Mouse (Mus musculus): ENCODE measurements at regions not wholly inside any gene's neighbourhood (a gene's known extent, or its start where the extent isn't known, plus 50 kb on each side); places are given as distances from the start of the nearest gene placed in this dataset.

DNA sequence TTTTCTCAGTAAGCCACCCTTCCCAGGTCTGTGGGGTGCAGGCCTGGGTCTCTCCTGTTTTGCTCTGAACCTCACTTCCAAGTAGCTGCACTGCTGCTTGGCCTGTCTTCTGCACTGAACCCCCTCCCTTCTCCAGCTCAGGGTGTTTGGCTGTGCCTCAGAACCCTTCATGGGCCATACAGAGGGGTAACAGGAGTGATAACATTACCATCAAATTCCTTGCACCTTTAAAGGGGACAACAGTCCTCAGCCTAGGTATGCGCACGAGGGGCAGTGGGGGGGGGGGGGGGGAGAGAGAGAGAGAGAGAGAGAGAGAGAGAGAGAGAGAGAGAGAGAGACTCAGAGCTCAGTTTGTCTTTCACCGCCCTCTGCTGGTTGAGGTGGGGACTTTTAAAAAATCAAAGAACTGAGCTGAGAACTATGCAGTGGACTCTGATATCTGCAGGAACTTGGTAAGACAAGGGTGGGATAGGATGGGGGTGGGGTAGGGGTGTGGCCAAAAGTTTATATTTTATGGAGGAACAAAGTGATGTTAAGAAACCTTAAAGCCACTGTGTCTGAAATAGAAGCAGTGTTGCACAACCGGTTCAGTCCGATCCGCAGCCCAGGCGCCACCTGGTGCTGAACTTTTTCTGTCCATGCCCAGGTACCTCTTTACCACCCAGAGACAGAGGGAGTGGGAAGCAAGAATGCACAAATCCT is 152.3 kb upstream of the Npvf start:
- Histone ChIP-seq H3K36me3 (ENCODE audit: insufficient read depth, low read length) (no peaks in the 10 kb centered on the region), H3K9ac (ENCODE audit: low read depth, low read length) (no peak overlapping the region), H3K9me3 (replicated peaks; ENCODE audit: low read length) (no peaks in the 10 kb centered on the region), H3K4me1 (replicated peaks; ENCODE audit: insufficient read depth, low read length) (peaks cover 14% of the 10 kb centered on the region; the same call in 1 of the 2 replicates), H3K4me2 (ENCODE audit: low read length) (no peak overlapping the region), H3K27ac (no peak overlapping the region), H3K4me3 (replicated peaks; ENCODE audit: low read depth, low read length) (no peak overlapping the region), H3K27me3 (ENCODE audit: insufficient read depth, low read length) (no peaks in the 10 kb centered on the region)
- peak; percentile 77 for DNase-seq (ENCODE audit: low spot score)
- WGBS = 11% methylated on average over 7 of the region's 7 CpGs
- TF ChIP-seq CTCF (IDR thresholded peaks at IDR 0.05; ENCODE audit: low read depth) = peak; percentile 70
- peak; percentile 60 for ATAC-seq (replicated peaks; ENCODE audit: low FRiP score, low read depth)

- ATAC-seq (replicated peaks; ENCODE audit: low FRiP score, low read depth) = no peak
- no peak for TF ChIP-seq CTCF (IDR thresholded peaks at IDR 0.05; ENCODE audit: low read depth)
- Histone ChIP-seq H3K9me3 (replicated peaks; ENCODE audit: low read length) (no peaks in the 10 kb centered on the region), H3K4me1 (replicated peaks; ENCODE audit: insufficient read depth, low read length) (peaks cover 14% of the 10 kb centered on the region; the same call in 1 of the 2 replicates), H3K27ac (0 out of 2 replicates have a peak overlapping the region, but pooled peaks have one; percentile 8), H3K9ac (ENCODE audit: low read depth, low read length) (no peak overlapping the region), H3K4me2 (ENCODE audit: low read length) (peak overlapping the region; percentile 23), H3K4me3 (replicated peaks; ENCODE audit: low read depth, low read length) (no peak overlapping the region), H3K36me3 (ENCODE audit: insufficient read depth, low read length) (no peaks in the 10 kb centered on the region), H3K27me3 (ENCODE audit: insufficient read depth, low read length) (no peaks in the 10 kb centered on the region)
- peak; percentile 72 for DNase-seq (ENCODE audit: low spot score)
- WGBS = 41% methylated on average over 19 of the region's 19 CpGs
These were observed 153.2 kb upstream of the Npvf start for GRCm38 (mm10) chr6:50807187-50808012.

DNA sequence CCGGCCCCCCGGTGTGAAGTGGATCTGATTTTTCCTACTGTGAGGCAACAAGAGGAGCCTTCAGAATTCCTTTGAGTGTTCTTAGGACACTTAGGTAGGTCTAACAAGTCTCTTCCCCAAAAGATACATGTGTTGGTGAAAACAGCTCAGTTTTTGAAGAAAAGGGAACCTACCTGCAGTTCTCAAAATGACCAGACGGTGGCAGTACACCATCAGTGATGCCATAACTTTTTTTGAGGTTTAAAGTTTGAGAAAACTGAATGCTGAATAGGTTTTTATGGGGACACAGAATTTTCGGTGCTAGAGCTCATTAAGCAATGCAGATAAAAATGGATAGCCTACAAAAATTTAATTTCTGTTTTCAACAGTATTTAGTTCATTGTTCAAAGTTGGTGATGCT is 153.9 kb upstream of the Npvf start:
- H3K4me3 ChIP-seq (replicated peaks; ENCODE audit: low read depth, low read length) = no peak overlapping the region

DNA sequence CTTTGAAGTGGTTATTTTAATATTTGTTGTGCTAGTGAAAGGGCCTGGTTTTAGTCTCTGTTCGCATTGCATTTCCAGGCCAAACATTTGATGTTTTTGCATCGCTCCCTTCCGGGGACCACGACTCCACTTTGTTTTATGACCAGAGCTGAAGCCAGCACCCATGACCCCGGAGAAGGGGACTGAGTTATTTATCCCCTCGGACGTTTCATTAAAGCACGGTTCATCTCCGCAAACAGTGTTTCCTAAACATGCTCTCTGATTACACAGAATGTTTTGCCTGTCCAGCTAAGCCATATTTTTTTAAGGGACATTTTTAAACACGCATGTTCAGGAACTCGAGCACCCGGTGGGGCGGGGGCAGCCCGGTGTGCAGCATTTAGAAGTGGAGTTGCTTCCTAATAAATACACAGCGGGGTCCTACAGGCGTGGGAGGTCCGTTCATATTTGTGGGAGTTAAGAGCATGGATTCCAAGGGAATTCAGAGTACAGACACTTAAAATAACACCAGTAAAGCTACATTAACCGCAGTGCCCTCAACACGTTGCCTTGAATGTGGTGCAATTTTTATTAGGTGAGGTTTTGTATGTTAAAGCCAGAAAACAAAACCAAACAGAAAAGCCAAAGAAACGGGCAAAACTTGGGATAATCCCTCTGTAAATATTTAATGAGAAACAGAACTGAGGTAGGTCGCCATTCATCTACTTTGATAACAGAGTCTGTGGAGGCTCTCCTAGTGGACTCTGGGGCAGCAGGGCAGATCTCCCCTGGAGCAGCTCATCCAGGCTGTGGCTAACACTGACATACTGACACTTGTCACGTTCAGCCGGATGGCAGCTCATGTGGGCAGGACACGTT is 154.8 kb upstream of the Npvf start:
- H3K4me1 ChIP-seq (replicated peaks; ENCODE audit: insufficient read depth, low read length) = peaks cover 10% of the 10 kb centered on the region; the same call in 1 of the 2 replicates
- H3K4me3 ChIP-seq (replicated peaks; ENCODE audit: low read depth, low read length) = no peak overlapping the region
- peak; percentile 90 for DNase-seq (ENCODE audit: low spot score)
- H3K4me2 ChIP-seq (ENCODE audit: low read length) = peak overlapping the region; percentile 39
- no peaks in the 10 kb centered on the region for H3K27me3 ChIP-seq (ENCODE audit: insufficient read depth, low read length)
- H3K36me3 ChIP-seq (ENCODE audit: insufficient read depth, low read length) = no peaks in the 10 kb centered on the region
- 10% methylated on average over 24 of the region's 24 CpGs for WGBS
- TF ChIP-seq CTCF (IDR thresholded peaks at IDR 0.05; ENCODE audit: low read depth) = no peak
- no peaks in the 10 kb centered on the region for H3K9me3 ChIP-seq (replicated peaks; ENCODE audit: low read length)
- peak overlapping the region; percentile 54 for H3K27ac ChIP-seq
- ATAC-seq (replicated peaks; ENCODE audit: low FRiP score, low read depth) = 0 out of 2 replicates have a peak, but pooled peaks have one; percentile 41
- no peak overlapping the region for H3K9ac ChIP-seq (ENCODE audit: low read depth, low read length)

More for the DNA sequence above, 153.9 kb upstream of the Npvf start:
- DNase-seq (ENCODE audit: low spot score) = peak; percentile 91
- Histone ChIP-seq H3K36me3 (ENCODE audit: insufficient read depth, low read length) (no peaks in the 10 kb centered on the region), H3K4me2 (ENCODE audit: low read length) (peak overlapping the region; percentile 39), H3K9ac (ENCODE audit: low read depth, low read length) (no peak overlapping the region), H3K27me3 (ENCODE audit: insufficient read depth, low read length) (no peaks in the 10 kb centered on the region), H3K27ac (peak overlapping the region; percentile 54; the same call in 1 of the 2 replicates), H3K4me1 (replicated peaks; ENCODE audit: insufficient read depth, low read length) (peaks cover 10% of the 10 kb centered on the region; the same call in 1 of the 2 replicates), H3K9me3 (replicated peaks; ENCODE audit: low read length) (no peaks in the 10 kb centered on the region)
- TF ChIP-seq CTCF (IDR thresholded peaks at IDR 0.05; ENCODE audit: low read depth) = peak; percentile 96
- no peak for ATAC-seq (replicated peaks; ENCODE audit: low FRiP score, low read depth)
- WGBS = 6% methylated on average over 4 of the region's 4 CpGs

- DNase-seq (ENCODE audit: low spot score) = peak; percentile 53
- no peaks in the 10 kb centered on the region for H3K27me3 ChIP-seq (ENCODE audit: insufficient read depth, low read length)
- WGBS = 23% methylated on average over 4 of the region's 4 CpGs
- peak overlapping the region; percentile 54 for H3K27ac ChIP-seq
- no peak overlapping the region for H3K4me3 ChIP-seq (replicated peaks; ENCODE audit: low read depth, low read length)
- H3K9ac ChIP-seq (ENCODE audit: low read depth, low read length) = no peak overlapping the region
- H3K9me3 ChIP-seq (replicated peaks; ENCODE audit: low read length) = no peaks in the 10 kb centered on the region
- ATAC-seq (replicated peaks; ENCODE audit: low FRiP score, low read depth) = no peak
- peaks cover 10% of the 10 kb centered on the region; the same call in 1 of the 2 replicates for H3K4me1 ChIP-seq (replicated peaks; ENCODE audit: insufficient read depth, low read length)
- H3K36me3 ChIP-seq (ENCODE audit: insufficient read depth, low read length) = no peaks in the 10 kb centered on the region
- no peak overlapping the region for H3K4me2 ChIP-seq (ENCODE audit: low read length)
- no peak for TF ChIP-seq CTCF (IDR thresholded peaks at IDR 0.05; ENCODE audit: low read depth)
These were observed 155.4 kb upstream of the Npvf start for GRCm38 (mm10) chr6:50809669-50809983.
